Mouse (Mus musculus): ENCODE results near the gene Mdm4.

- no peak for TF ChIP-seq ZC3H11A (IDR thresholded peaks at IDR 0.05; ENCODE audit: borderline replicate concordance, low read depth, low read length)
- no peak for TF ChIP-seq HCFC1 (IDR thresholded peaks at IDR 0.05; ENCODE audit: borderline replicate concordance, insufficient read depth, low read length)
Observed at GRCm38 (mm10) chr1:133063164-133063563, 32.8 kb upstream of the Mdm4 start.

Measured in ES-E14 (cell line).